Mouse (Mus musculus) intestine, embryonic 15.5 days (tissue): Measurements from ENCODE around the gene Reck. TPM values are rescaled to one million over a fixed set of nuclear protein-coding genes. Genes with fewer than 3 reads are reported as not detected.

Experiments used
- ATAC-seq: fragments of 200-750 bp; cut with Nextera tagmentation; 2 replicates; pipeline ENCODE4 v1.8.0; 2017; ENCODE audit warnings: moderate TSS enrichment, moderate library complexity
- H3K27ac ChIP-seq: fragments of 300-500 bp; sonication (generic); 2 replicates; pipeline ENCODE4 v1.5.1; 2015; ENCODE audit warnings: mild to moderate bottlenecking, inconsistent platforms
- H3K27me3 ChIP-seq: fragments of 300-500 bp; sonication (generic); replicated peaks from 2 replicates; pipeline ENCODE4 v1.6.1; 2015; ENCODE audit warnings: inconsistent platforms
- H3K36me3 ChIP-seq: fragments of 300-500 bp; sonication (generic); 2 replicates; pipeline ENCODE4 v1.6.1; 2015; ENCODE audit warnings: inconsistent platforms
- H3K4me1 ChIP-seq: fragments of 300-500 bp; sonication (generic); replicated peaks from 2 replicates; pipeline ENCODE4 v1.6.1; 2015; ENCODE audit warnings: inconsistent platforms
- H3K4me2 ChIP-seq: fragments of 300-500 bp; sonication (generic); replicated peaks from 2 replicates; pipeline ENCODE4 v1.6.1; 2015; ENCODE audit warnings: mild to moderate bottlenecking, inconsistent platforms
- H3K4me3 ChIP-seq: fragments of 300-500 bp; sonication (generic); replicated peaks from 2 replicates; pipeline ENCODE4 v1.5.1; 2015; ENCODE audit warnings: inconsistent platforms
- H3K9ac ChIP-seq: fragments of 300-500 bp; sonication (generic); 2 replicates; pipeline ENCODE4 v1.6.1; 2015; ENCODE audit warnings: inconsistent platforms
- H3K9me3 ChIP-seq: fragments of 300-500 bp; sonication (generic); 2 replicates; pipeline ENCODE4 v1.6.1; 2016; ENCODE audit warnings: inconsistent platforms
- WGBS: fragments of 180-500 bp; shearing (Covaris S2); methylation state at CpG from one replicate; pipeline ENCODE4 v1.1.7; 2015; 5-methylcytosine and 5-hydroxymethylcytosine counted together
- polyA plus RNA-seq: library from polyadenylated mRNA; unstranded; fragments of >200 nt; fragmentation: Nextera tagmentation; extraction: Ambion mirVana; gene quantifications from 2 replicates; pipeline ENCODE4 v1.2.1, GENCODE M21; 2015

Reck gene
- polyA plus RNA-seq, 1 experiment from 2014 or later: 17.0 TPM

GRCm38 (mm10) chr4:43959523-43960179, 84.3 kb downstream of the Reck start:
- Histone ChIP-seq H3K9me3 (no peaks in the 10 kb centered on the region), H3K4me1 (peaks cover 32% of the 10 kb centered on the region), H3K4me2 (peak overlapping the region; percentile 96), H3K9ac (no peak overlapping the region), H3K27me3 (no peaks in the 10 kb centered on the region), H3K36me3 (no peaks in the 10 kb centered on the region), H3K27ac (no peak overlapping the region), H3K4me3 (no peak overlapping the region)
- WGBS: 53% methylated on average over 9 of the region's 9 CpGs
- no peak for ATAC-seq

DNA sequence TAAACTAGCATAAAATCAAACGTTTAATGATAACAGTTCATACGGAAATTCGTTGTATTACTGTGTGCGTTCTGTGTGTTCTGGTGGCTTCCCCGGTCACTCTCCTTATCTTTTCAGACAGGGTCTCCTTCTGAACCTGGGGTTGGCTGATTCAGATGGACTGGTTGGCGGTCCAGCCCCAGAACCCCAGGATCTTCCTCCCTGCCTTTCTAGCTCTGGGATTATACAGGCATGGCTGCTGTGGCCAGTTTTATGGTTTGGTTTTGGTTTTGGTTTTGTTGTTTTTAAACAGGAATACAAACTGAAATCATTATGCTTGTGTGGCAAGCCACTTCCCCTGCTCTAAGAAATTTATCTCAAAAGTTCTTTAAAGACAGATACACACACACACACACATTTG, 84.9 kb downstream of the Reck start:
- ATAC-seq: no peak
- Histone ChIP-seq H3K27ac (no peak overlapping the region), H3K4me1 (peaks cover 35% of the 10 kb centered on the region), H3K9me3 (no peaks in the 10 kb centered on the region), H3K27me3 (no peaks in the 10 kb centered on the region), H3K36me3 (no peaks in the 10 kb centered on the region), H3K4me2 (peak overlapping the region; percentile 96), H3K4me3 (no peak overlapping the region), H3K9ac (no peak overlapping the region)
- 58% methylated on average over 6 of the region's 6 CpGs for WGBS

- Histone ChIP-seq H3K4me3 (no peak overlapping the region), H3K4me2 (0 out of 2 replicates have a peak overlapping the region, but pooled peaks have one; percentile 9), H3K36me3 (no peaks in the 10 kb centered on the region), H3K9ac (no peak overlapping the region), H3K9me3 (no peaks in the 10 kb centered on the region), H3K27ac (0 out of 2 replicates have a peak overlapping the region, but pooled peaks have one; percentile 25), H3K4me1 (peaks cover 41% of the 10 kb centered on the region), H3K27me3 (no peaks in the 10 kb centered on the region)
- WGBS: 46% methylated on average over 2 of the region's 2 CpGs
- ATAC-seq: peak; percentile 44; the same call in 1 of the 2 replicates
Observed at GRCm38 (mm10) chr4:43964326-43964833, 89.0 kb downstream of the Reck start.

- Histone ChIP-seq H3K4me3 (no peak overlapping the region), H3K27me3 (no peaks in the 10 kb centered on the region), H3K27ac (no peak overlapping the region), H3K36me3 (no peaks in the 10 kb centered on the region), H3K9me3 (no peaks in the 10 kb centered on the region), H3K4me2 (no peak overlapping the region), H3K4me1 (peaks cover 38% of the 10 kb centered on the region), H3K9ac (no peak overlapping the region)
- 54% methylated on average over 4 of the region's 4 CpGs for WGBS
- ATAC-seq: peak; percentile 47; the same call in 1 of the 2 replicates
Observed at GRCm38 (mm10) chr4:43964951-43965684, 89.8 kb downstream of the Reck start.

- H3K4me2 ChIP-seq: no peak overlapping the region
- H3K4me1 ChIP-seq: peaks cover 38% of the 10 kb centered on the region
- no peak overlapping the region for H3K27ac ChIP-seq
- H3K4me3 ChIP-seq: no peak overlapping the region
- ATAC-seq: no peak
- no peaks in the 10 kb centered on the region for H3K9me3 ChIP-seq
- H3K9ac ChIP-seq: no peak overlapping the region
- H3K27me3 ChIP-seq: no peaks in the 10 kb centered on the region
- 78% methylated on average over 7 of the region's 7 CpGs for WGBS
- no peaks in the 10 kb centered on the region for H3K36me3 ChIP-seq
Observed at GRCm38 (mm10) chr4:43965856-43966535, 90.7 kb downstream of the Reck start.

GRCm38 (mm10) chr4:43968650-43969049, 93.3 kb downstream of the Reck start:
- peaks cover 51% of the 10 kb centered on the region for H3K4me1 ChIP-seq

DNA sequence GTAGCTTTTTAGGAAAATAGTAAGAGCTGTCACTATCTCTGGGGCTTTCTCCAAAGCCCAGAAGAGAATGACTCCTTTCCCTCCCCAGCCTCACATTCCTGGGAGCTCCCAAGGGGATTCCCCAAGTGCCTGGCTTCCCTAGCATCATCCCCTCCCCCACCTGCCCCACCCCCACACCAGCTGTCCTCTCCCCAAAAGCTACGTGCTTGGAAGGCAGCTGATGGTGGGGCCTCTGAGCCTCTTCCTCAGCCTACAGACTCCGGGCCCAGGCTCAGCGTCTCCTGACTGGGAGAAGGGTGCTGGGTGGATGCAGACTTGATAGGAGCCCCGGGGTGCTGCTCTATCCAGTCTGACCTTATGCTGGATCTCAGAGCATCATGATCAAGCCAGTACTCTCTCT, 94.0 kb downstream of the Reck start:
- Histone ChIP-seq H3K4me3 (no peak overlapping the region), H3K27ac (peak overlapping the region; percentile 44; the same call in 1 of the 2 replicates), H3K9ac (no peak overlapping the region), H3K4me2 (0 out of 2 replicates have a peak overlapping the region, but pooled peaks have one; percentile 19), H3K27me3 (no peaks in the 10 kb centered on the region), H3K4me1 (peaks cover 43% of the 10 kb centered on the region), H3K9me3 (no peaks in the 10 kb centered on the region), H3K36me3 (no peaks in the 10 kb centered on the region)
- ATAC-seq: no peak
- WGBS: 22% methylated on average over 4 of the region's 4 CpGs

More at GRCm38 (mm10) chr4:43968650-43969049, 93.3 kb downstream of the Reck start:
- Histone ChIP-seq H3K27me3 (no peaks in the 10 kb centered on the region), H3K4me3 (no peak overlapping the region), H3K4me2 (peak overlapping the region; percentile 9; the same call in 1 of the 2 replicates), H3K36me3 (no peaks in the 10 kb centered on the region), H3K9ac (no peak overlapping the region), H3K9me3 (no peaks in the 10 kb centered on the region), H3K27ac (peak overlapping the region; percentile 66)
- WGBS: 41% methylated on average over 13 of the region's 13 CpGs
- ATAC-seq: no peak

- Histone ChIP-seq H3K36me3 (no peaks in the 10 kb centered on the region), H3K4me2 (no peak overlapping the region), H3K9ac (no peak overlapping the region), H3K4me3 (no peak overlapping the region), H3K4me1 (peaks cover 33% of the 10 kb centered on the region), H3K27me3 (no peaks in the 10 kb centered on the region), H3K9me3 (no peaks in the 10 kb centered on the region), H3K27ac (no peak overlapping the region)
- 84% methylated on average over 20 of the region's 20 CpGs for WGBS
- ATAC-seq: no peak
Observed at GRCm38 (mm10) chr4:43970393-43971330, 95.3 kb downstream of the Reck start.

DNA sequence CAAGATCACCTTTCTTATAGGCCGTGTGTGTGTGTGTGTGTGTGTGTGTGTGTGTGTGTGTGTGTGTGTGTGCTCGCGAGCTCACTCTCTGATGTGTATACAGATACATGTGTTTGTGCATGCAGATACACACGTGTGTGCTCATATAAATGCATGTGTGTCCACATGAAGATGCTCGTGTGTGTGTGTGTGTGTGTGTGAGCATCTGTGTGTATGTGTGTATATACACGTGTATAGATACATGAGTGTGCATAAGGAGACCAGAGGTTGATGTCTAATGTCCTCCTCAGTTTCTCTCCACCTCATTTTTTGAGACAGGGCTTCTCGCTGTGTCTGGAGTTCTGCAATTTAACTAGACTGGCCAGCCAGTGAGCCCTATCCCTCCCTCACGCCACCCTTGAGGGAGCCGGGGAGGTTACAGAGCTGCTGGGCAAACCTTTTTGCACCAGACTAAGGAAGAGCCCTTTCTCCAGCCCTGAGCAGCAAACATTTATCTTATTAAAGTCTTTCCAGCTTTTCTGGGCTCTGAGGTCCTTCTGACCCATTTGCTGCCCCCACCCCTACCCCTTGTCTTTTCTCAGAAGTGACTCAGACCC, 96.3 kb downstream of the Reck start:
- ATAC-seq: peak; percentile 18
- Histone ChIP-seq H3K9me3 (no peaks in the 10 kb centered on the region), H3K27ac (peak overlapping the region; percentile 78), H3K27me3 (no peaks in the 10 kb centered on the region), H3K4me2 (peak overlapping the region; percentile 26), H3K4me3 (no peak overlapping the region), H3K36me3 (no peaks in the 10 kb centered on the region), H3K4me1 (peaks cover 27% of the 10 kb centered on the region), H3K9ac (no peak overlapping the region)
- 65% methylated on average over 9 of the region's 9 CpGs for WGBS

DNA sequence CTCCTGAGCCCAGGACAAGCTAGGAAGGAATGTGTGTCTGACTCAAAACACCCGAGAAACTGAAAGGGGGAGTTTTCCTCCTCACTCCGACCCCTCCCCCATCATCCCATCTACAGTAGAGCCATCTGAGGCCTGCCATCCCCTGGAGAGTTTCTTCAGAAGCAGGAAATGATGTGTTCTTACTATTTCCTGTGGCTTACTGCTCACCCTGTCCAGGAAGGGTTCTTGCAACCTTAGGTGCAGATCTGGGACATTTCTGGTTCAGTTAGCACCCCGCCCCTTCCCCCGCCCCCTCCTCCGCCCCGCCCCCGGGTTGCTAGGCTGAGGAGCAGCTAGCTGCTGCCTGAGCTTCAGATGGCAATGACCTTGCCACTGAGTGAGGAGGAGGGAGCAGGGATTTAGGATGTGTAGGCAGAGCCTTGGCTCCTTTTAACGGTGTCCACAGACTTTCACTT, 96.8 kb downstream of the Reck start:
- Histone ChIP-seq H3K9me3 (no peaks in the 10 kb centered on the region), H3K4me1 (peaks cover 27% of the 10 kb centered on the region), H3K27ac (peak overlapping the region; percentile 78), H3K4me3 (no peak overlapping the region), H3K9ac (no peak overlapping the region), H3K36me3 (no peaks in the 10 kb centered on the region), H3K4me2 (peak overlapping the region; percentile 26), H3K27me3 (no peaks in the 10 kb centered on the region)
- ATAC-seq: peak; percentile 62
- WGBS: 2% methylated on average over 8 of the region's 8 CpGs

GRCm38 (mm10) chr4:43973526-43973981, 98.2 kb downstream of the Reck start:
- Histone ChIP-seq H3K27me3 (no peaks in the 10 kb centered on the region), H3K27ac (no peak overlapping the region), H3K4me1 (peaks cover 27% of the 10 kb centered on the region), H3K4me3 (no peak overlapping the region), H3K36me3 (no peaks in the 10 kb centered on the region), H3K9ac (no peak overlapping the region), H3K4me2 (no peak overlapping the region), H3K9me3 (no peaks in the 10 kb centered on the region)
- WGBS: 48% methylated on average over 4 of the region's 4 CpGs
- no peak for ATAC-seq
